In the genomic region with DNA sequence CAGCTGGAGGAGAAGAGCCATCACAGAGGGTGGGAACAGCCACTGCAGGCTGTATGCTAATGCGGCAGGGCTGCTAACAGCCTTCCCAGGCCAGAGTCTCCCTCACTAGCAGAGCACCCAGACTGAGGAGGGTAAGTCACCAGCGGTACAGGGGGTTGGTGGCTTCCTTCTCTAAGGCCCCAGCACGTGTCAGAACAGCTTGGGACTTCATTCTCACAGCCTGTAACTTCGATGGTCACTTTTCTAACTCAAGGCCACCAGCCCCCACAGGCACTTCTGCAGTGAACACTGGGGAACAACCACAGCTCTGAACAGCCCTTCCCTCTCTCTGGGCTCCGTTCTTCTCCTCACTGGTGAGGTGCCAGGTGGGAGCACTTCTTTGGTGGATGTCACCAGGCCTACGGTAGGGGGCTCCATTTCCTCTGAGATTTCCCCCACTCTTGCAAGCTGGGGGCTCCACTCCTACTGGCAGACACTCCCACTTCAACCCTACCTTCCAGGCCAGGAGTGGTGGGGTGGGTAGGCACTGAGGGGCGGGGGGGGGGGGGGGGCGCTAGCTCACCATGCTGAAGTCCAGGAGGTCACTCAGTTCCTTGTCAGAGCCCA, we compare ENCODE assay signal across 10 mouse cellular contexts. TPM values are rescaled to one million over a fixed set of nuclear protein-coding genes. Genes with fewer than 3 reads are reported as not detected.
DNase-seq lines count a peak whose midpoint lies in the region; ATAC-seq and TF ChIP-seq lines count a peak whose summit lies in the region.
"Had no signal": no experiment of that assay in that cellular context is flagged by ENCODE, and none has a peak within 500 bp of the region (broad histone marks: within the 10 kb centered on the region; RNA-seq: fewer than 3 reads in every experiment).

No protein-coding gene starts in this region.

- WGBS in heart, embryonic 13.5 days = 67% methylated on average over 8 of the region's 8 CpGs
- WGBS in heart, embryonic 12.5 days = 77% methylated on average over 7 of the region's 8 CpGs
- 53% methylated on average over 8 of the region's 8 CpGs for WGBS in spleen, adult 2 months
- 74% methylated on average over 8 of the region's 8 CpGs for WGBS in limb, embryonic 10.5 days

- DNase-seq in spleen, adult 2 months (ENCODE audit: low read depth in 1 of 2, low spot score in 2 of 2) = no peak
- DNase-seq in spleen, postnatal 36 days (ENCODE audit: low spot score in 2 of 2) = no peak
- no peak for DNase-seq in limb, embryonic 10.5 days (ENCODE audit: low spot score)
- peak; percentile 54 for DNase-seq in thymus, postnatal 4 days
- DNase-seq in adrenal gland, postnatal 25 days = no peak
- DNase-seq: lung, adult 18-20 months; right cerebral cortex, postnatal 14 days had no signal

- 0 out of 2 replicates have a peak, but pooled peaks cover under 1% of the 10 kb centered on the region for H3K9me3 ChIP-seq in heart, embryonic 13.5 days
- peaks cover 4% of the 10 kb centered on the region; the same call in 1 of the 2 replicates for H3K9me3 ChIP-seq in heart, embryonic 12.5 days (replicated peaks)
- no peaks in the 10 kb centered on the region for H3K9me3 ChIP-seq in limb, embryonic 10.5 days (replicated peaks)

- H3K4me2 ChIP-seq in heart, embryonic 13.5 days = no peak overlapping the region
- no peak overlapping the region for H3K4me2 ChIP-seq in heart, embryonic 12.5 days

- TF ChIP-seq POLR2A in spleen, adult 2 months (IDR thresholded peaks at IDR 0.05; ENCODE audit: low read depth, low read length) = no peak

- H3K36me3 ChIP-seq in heart, embryonic 13.5 days = peaks cover 58% of the 10 kb centered on the region
- H3K36me3 ChIP-seq in heart, embryonic 12.5 days = peaks cover 56% of the 10 kb centered on the region
- H3K36me3 ChIP-seq in spleen, adult 2 months (ENCODE audit: control insufficient read depth, insufficient read depth, low read length) = peaks cover 31% of the 10 kb centered on the region
- H3K36me3 ChIP-seq in limb, embryonic 10.5 days = peaks cover 64% of the 10 kb centered on the region

- peaks cover 36% of the 10 kb centered on the region for H3K4me1 ChIP-seq in heart, embryonic 13.5 days
- peaks cover 22% of the 10 kb centered on the region for H3K4me1 ChIP-seq in heart, embryonic 12.5 days (replicated peaks)
- H3K4me1 ChIP-seq in spleen, adult 2 months (ENCODE audit: control insufficient read depth, insufficient read depth, insufficient read length) = peaks cover 26% of the 10 kb centered on the region; the same call in 1 of the 2 replicates
- H3K4me1 ChIP-seq in limb, embryonic 10.5 days = peaks cover 27% of the 10 kb centered on the region

- no peak overlapping the region for H3K27ac ChIP-seq in heart, embryonic 13.5 days (replicated peaks)
- H3K27ac ChIP-seq in heart, embryonic 12.5 days (ENCODE audit: poor library complexity, severe bottlenecking) = no peak overlapping the region; the same call in 1 of the 2 replicates
- peak overlapping the region; percentile 84 for H3K27ac ChIP-seq in spleen, adult 2 months (ENCODE audit: insufficient read depth, low read length)
- H3K27ac ChIP-seq in limb, embryonic 10.5 days = no peak overlapping the region

- no peak for ATAC-seq in heart, embryonic 13.5 days (ENCODE audit: extremely low read depth, insufficient number of reproducible peaks, low FRiP score, low TSS enrichment)
- ATAC-seq in heart, embryonic 12.5 days (ENCODE audit: insufficient number of reproducible peaks, low FRiP score) = no peak
- no peak for ATAC-seq in frontal cortex, adult (ENCODE audit: low TSS enrichment)

- peak overlapping the region; percentile 100 for H3K9ac ChIP-seq in heart, embryonic 13.5 days
- H3K9ac ChIP-seq in heart, embryonic 12.5 days = no peak overlapping the region

- H3K4me3 ChIP-seq in heart, embryonic 13.5 days = no peak overlapping the region
- no peak overlapping the region for H3K4me3 ChIP-seq in heart, embryonic 12.5 days
- peak overlapping the region; percentile 27; the same call in 1 of the 2 replicates for H3K4me3 ChIP-seq in spleen, adult 2 months (ENCODE audit: extremely low read depth, insufficient read depth, insufficient read length)
- H3K4me3 ChIP-seq in limb, embryonic 10.5 days = peak overlapping the region; percentile 99

- no peak for TF ChIP-seq CTCF in spleen, adult 2 months (IDR thresholded peaks at IDR 0.05; ENCODE audit: extremely low read depth, insufficient read depth, insufficient read length, insufficient replicate concordance)

- H3K27me3 ChIP-seq in heart, embryonic 13.5 days (replicated peaks) = no peaks in the 10 kb centered on the region
- H3K27me3 ChIP-seq in heart, embryonic 12.5 days (replicated peaks) = no peaks in the 10 kb centered on the region
- H3K27me3 ChIP-seq in spleen, adult 2 months (ENCODE audit: control insufficient read depth, insufficient read depth, low read length) = no peaks in the 10 kb centered on the region
- H3K27me3 ChIP-seq in limb, embryonic 10.5 days (ENCODE audit: low read depth, poor library complexity, severe bottlenecking) = no peaks in the 10 kb centered on the region

RNA-seq across cellular contexts. Expression of a gene that starts 3.0 kb away (rescaled TPM):
- 55.9 and 57.6 TPM in 2 replicates for polyA plus RNA-seq in heart, embryonic 13.5 days (2015; fragmentation: Nextera tagmentation; extraction: Ambion mirVana)
- 85.8 and 89.4 TPM in 2 replicates for polyA plus RNA-seq in heart, embryonic 12.5 days (2016; fragmentation: Nextera tagmentation; extraction: Ambion mirVana)
- 173 and 240 TPM in 2 replicates for polyA plus RNA-seq in spleen, adult 2 months (2012; rRNA removed)
- polyA plus RNA-seq in limb, embryonic 10.5 days (2016; fragmentation: Nextera tagmentation; extraction: Ambion mirVana) = 260 and 283 TPM in 2 replicates
- total RNA-seq in adrenal gland, postnatal 25 days (2021) = 63.1 and 84.1 TPM in 2 replicates

RNA-seq across cellular contexts. Expression of a gene that starts 23.8 kb away (rescaled TPM):
- 1,246 and 1,505 TPM in 2 replicates for polyA plus RNA-seq in heart, embryonic 13.5 days (2015; fragmentation: Nextera tagmentation; extraction: Ambion mirVana)
- 951 and 1,026 TPM in 2 replicates for polyA plus RNA-seq in heart, embryonic 12.5 days (2016; fragmentation: Nextera tagmentation; extraction: Ambion mirVana)
- polyA plus RNA-seq in spleen, adult 2 months (2012; rRNA removed) = 399 and 753 TPM in 2 replicates
- 651 and 677 TPM in 2 replicates for polyA plus RNA-seq in limb, embryonic 10.5 days (2016; fragmentation: Nextera tagmentation; extraction: Ambion mirVana)
- 728 and 779 TPM in 2 replicates for total RNA-seq in adrenal gland, postnatal 25 days (2021)

RNA-seq across cellular contexts. Expression of a gene that starts 31.1 kb away (rescaled TPM):
- 170 and 182 TPM in 2 replicates for polyA plus RNA-seq in heart, embryonic 13.5 days (2015; fragmentation: Nextera tagmentation; extraction: Ambion mirVana)
- polyA plus RNA-seq in heart, embryonic 12.5 days (2016; fragmentation: Nextera tagmentation; extraction: Ambion mirVana) = 176 and 181 TPM in 2 replicates
- 110 and 124 TPM in 2 replicates for polyA plus RNA-seq in spleen, adult 2 months (2012; rRNA removed)
- 453 and 469 TPM in 2 replicates for polyA plus RNA-seq in limb, embryonic 10.5 days (2016; fragmentation: Nextera tagmentation; extraction: Ambion mirVana)
- total RNA-seq in adrenal gland, postnatal 25 days (2021) = 127 and 139 TPM in 2 replicates

RNA-seq across cellular contexts. Expression of a gene that starts 43.0 kb away (rescaled TPM):
- polyA plus RNA-seq in heart, embryonic 13.5 days (2015; fragmentation: Nextera tagmentation; extraction: Ambion mirVana) = 3.8 and 4.5 TPM in 2 replicates
- 6.1 and 6.2 TPM in 2 replicates for polyA plus RNA-seq in heart, embryonic 12.5 days (2016; fragmentation: Nextera tagmentation; extraction: Ambion mirVana)
- polyA plus RNA-seq in spleen, adult 2 months (2012; rRNA removed) = 13.4 and 22.6 TPM in 2 replicates
- 7.2 and 7.5 TPM in 2 replicates for polyA plus RNA-seq in limb, embryonic 10.5 days (2016; fragmentation: Nextera tagmentation; extraction: Ambion mirVana)
- total RNA-seq in adrenal gland, postnatal 25 days (2021) = 18.3 and 21.7 TPM in 2 replicates

Comparison
In these comparisons a context has a peak if more than half of its experiments do, and no peak if none do; other contexts are left out.
1. H3K4me3 ChIP-seq: peak in spleen, adult 2 months (single experiment) and limb, embryonic 10.5 days (single experiment); none in heart, embryonic 13.5 days (single experiment) and heart, embryonic 12.5 days (single experiment).